Mouse (Mus musculus) spleen, postnatal 36 days (tissue): Measurements from ENCODE around the gene Phkb.

Source experiments
- DNase-seq, 2 experiments: peaks; one replicate each; pipeline ENCODE4 v3.0.0; 2022; ENCODE audit warnings: low spot score in 2 of 2, mixed read lengths in 1 of 2

Phkb gene

GRCm38 (mm10) chr8:86087468-86087867, 246.7 kb downstream of the Phkb start:
- no peak for DNase-seq

- DNase-seq, result no peak
Observed at GRCm38 (mm10) chr8:86090666-86091065, 249.9 kb downstream of the Phkb start.
